Mouse (Mus musculus) forebrain, embryonic 14.5 days (tissue): ENCODE data around the gene Gabra5. TPM values are rescaled to one million over a fixed set of nuclear protein-coding genes. Genes with fewer than 3 reads are reported as not detected.

Experiments used
- ATAC-seq: fragments of 200-750 bp; cut with Nextera tagmentation; 2 replicates; pipeline ENCODE4 v1.8.0; 2017; ENCODE audit warnings: mild to moderate bottlenecking, moderate library complexity
- DNase-seq: peaks from one replicate; pipeline ENCODE4 v3.0.0-alpha.2; 2015; ENCODE audit warnings: low spot score
- H3K27ac ChIP-seq: fragments of 300-500 bp; sonication (generic); 2 replicates; pipeline ENCODE4 v1.5.1; 2014; ENCODE audit warnings: low read depth, mild to moderate bottlenecking, control low read depth, low read length, moderate library complexity
- H3K27me3 ChIP-seq: fragments of 300-500 bp; sonication (generic); replicated peaks from 2 replicates; pipeline ENCODE4 v1.6.1; 2014; ENCODE audit warnings: low read length, control low read depth, mixed read lengths; ENCODE audit not compliant: control insufficient read depth, insufficient read depth
- H3K36me3 ChIP-seq: fragments of 300-500 bp; sonication (generic); 2 replicates; pipeline ENCODE4 v1.6.1; 2014; ENCODE audit warnings: low read length, control low read depth; ENCODE audit not compliant: control insufficient read depth, insufficient read depth
- H3K4me1 ChIP-seq: fragments of 300-500 bp; sonication (generic); 2 replicates; pipeline ENCODE4 v1.6.1; 2014; ENCODE audit warnings: antibody characterized with exemption, low read length, control low read depth; ENCODE audit not compliant: control insufficient read depth, insufficient read depth
- H3K4me2 ChIP-seq: fragments of 300-500 bp; sonication (generic); 2 replicates; pipeline ENCODE4 v1.6.1; 2014; ENCODE audit warnings: mild to moderate bottlenecking, control low read depth, low read length
- H3K4me3 ChIP-seq: fragments of 300-500 bp; sonication (generic); 2 replicates; pipeline ENCODE4 v1.5.1; 2014; ENCODE audit warnings: low read depth, low read length, control low read depth
- H3K9ac ChIP-seq: fragments of 300-500 bp; sonication (generic); 2 replicates; pipeline ENCODE4 v1.6.1; 2014; ENCODE audit warnings: mild to moderate bottlenecking, low read length, control low read depth, moderate library complexity
- H3K9me3 ChIP-seq: fragments of 300-500 bp; sonication (generic); replicated peaks from 2 replicates; pipeline ENCODE4 v1.6.1; 2016; ENCODE audit warnings: low read length, control low read depth, mixed read lengths; ENCODE audit not compliant: control insufficient read depth
- WGBS: fragments of 180-500 bp; shearing (Covaris S2); extraction: QIAGEN DNeasy Blood & Tissue Kit; methylation state at CpG from one replicate; pipeline ENCODE4 v1.1.7; 2014; 5-methylcytosine and 5-hydroxymethylcytosine counted together
- polyA plus RNA-seq: library from polyadenylated mRNA; unstranded; fragments of >200 nt; fragmentation: Nextera tagmentation; extraction: Ambion mirVana; gene quantifications from 2 replicates; pipeline ENCODE4 v1.2.1, GENCODE M21; 2014

Gene Gabra5
- polyA plus RNA-seq, 1 experiment from 2014 or later = 24.1 TPM

- H3K4me2 ChIP-seq = no peak overlapping the region
- H3K4me1 ChIP-seq = no peaks in the 10 kb centered on the region
- ATAC-seq = no peak
- no peaks in the 10 kb centered on the region for H3K27me3 ChIP-seq
- H3K27ac ChIP-seq = no peak overlapping the region
- H3K36me3 ChIP-seq = no peaks in the 10 kb centered on the region
- H3K4me3 ChIP-seq = no peak overlapping the region
- no peaks in the 10 kb centered on the region for H3K9me3 ChIP-seq
- no peak overlapping the region for H3K9ac ChIP-seq
- DNase-seq = peak; percentile 23
- WGBS = 45% methylated on average over 6 of the region's 6 CpGs
Measured at GRCm38 (mm10) chr7:57486907-57487306, 23.0 kb downstream of the Gabra5 start.

- Histone ChIP-seq H3K4me1 (no peaks in the 10 kb centered on the region), H3K27me3 (no peaks in the 10 kb centered on the region), H3K4me2 (no peak overlapping the region), H3K4me3 (no peak overlapping the region), H3K9me3 (no peaks in the 10 kb centered on the region), H3K27ac (no peak overlapping the region), H3K9ac (no peak overlapping the region), H3K36me3 (no peaks in the 10 kb centered on the region)
- ATAC-seq = no peak
- peak; percentile 73 for DNase-seq
Measured at GRCm38 (mm10) chr7:57482896-57483295, 27.0 kb downstream of the Gabra5 start.

- WGBS = 78% methylated on average over 4 of the region's 4 CpGs
- Histone ChIP-seq H3K4me1 (no peaks in the 10 kb centered on the region), H3K4me3 (no peak overlapping the region), H3K36me3 (no peaks in the 10 kb centered on the region), H3K27me3 (no peaks in the 10 kb centered on the region), H3K9me3 (no peaks in the 10 kb centered on the region), H3K4me2 (no peak overlapping the region), H3K9ac (no peak overlapping the region), H3K27ac (no peak overlapping the region)
- DNase-seq (peak; percentile 90), ATAC-seq (peak; percentile 93)
Measured at GRCm38 (mm10) chr7:57473811-57474525, 35.9 kb downstream of the Gabra5 start.

GRCm38 (mm10) chr7:57471316-57471715 is 38.5 kb downstream of the Gabra5 start:
- H3K27ac ChIP-seq = no peak overlapping the region
- no peaks in the 10 kb centered on the region for H3K36me3 ChIP-seq
- ATAC-seq (no peak), DNase-seq (no peak)
- H3K9ac ChIP-seq = no peak overlapping the region
- H3K27me3 ChIP-seq = no peaks in the 10 kb centered on the region
- no peaks in the 10 kb centered on the region for H3K4me1 ChIP-seq
- no peaks in the 10 kb centered on the region for H3K9me3 ChIP-seq
- no peak overlapping the region for H3K4me3 ChIP-seq
- WGBS = 92% methylated on average over 1 of the region's 1 CpGs
- no peak overlapping the region for H3K4me2 ChIP-seq

- H3K9me3 ChIP-seq = no peaks in the 10 kb centered on the region
- DNase-seq (peak; percentile 29), ATAC-seq (no peak)
Measured at GRCm38 (mm10) chr7:57460354-57460753, 49.5 kb downstream of the Gabra5 start.

GRCm38 (mm10) chr7:57448239-57448638 is 61.6 kb downstream of the Gabra5 start:
- Histone ChIP-seq H3K9ac (no peak overlapping the region), H3K27me3 (no peaks in the 10 kb centered on the region), H3K4me2 (no peak overlapping the region), H3K9me3 (no peaks in the 10 kb centered on the region), H3K4me1 (no peaks in the 10 kb centered on the region), H3K27ac (no peak overlapping the region), H3K4me3 (no peak overlapping the region), H3K36me3 (no peaks in the 10 kb centered on the region)
- 32% methylated on average over 1 of the region's 1 CpGs for WGBS
- DNase-seq (peak; percentile 65), ATAC-seq (peak; percentile 80)

More at GRCm38 (mm10) chr7:57460354-57460753, 49.5 kb downstream of the Gabra5 start:
- Histone ChIP-seq H3K4me3 (no peak overlapping the region), H3K27ac (no peak overlapping the region), H3K36me3 (no peaks in the 10 kb centered on the region), H3K9ac (no peak overlapping the region), H3K4me2 (no peak overlapping the region), H3K4me1 (no peaks in the 10 kb centered on the region), H3K27me3 (no peaks in the 10 kb centered on the region)
- 71% methylated on average over 5 of the region's 5 CpGs for WGBS

GRCm38 (mm10) chr7:57422675-57423074 is 87.2 kb downstream of the Gabra5 start:
- WGBS = 80% methylated on average over 1 of the region's 1 CpGs
- Histone ChIP-seq H3K9ac (no peak overlapping the region), H3K36me3 (no peaks in the 10 kb centered on the region), H3K27me3 (no peaks in the 10 kb centered on the region), H3K4me2 (no peak overlapping the region), H3K4me1 (no peaks in the 10 kb centered on the region), H3K4me3 (no peak overlapping the region), H3K27ac (no peak overlapping the region), H3K9me3 (no peaks in the 10 kb centered on the region)
- ATAC-seq (no peak), DNase-seq (no peak)

GRCm38 (mm10) chr7:57421044-57421443 is 88.8 kb downstream of the Gabra5 start:
- no peaks in the 10 kb centered on the region for H3K9me3 ChIP-seq
- no peak overlapping the region for H3K9ac ChIP-seq
- no peaks in the 10 kb centered on the region for H3K36me3 ChIP-seq
- ATAC-seq (no peak), DNase-seq (no peak)
- H3K27ac ChIP-seq = no peak overlapping the region
- no peak overlapping the region for H3K4me3 ChIP-seq
- no peak overlapping the region for H3K4me2 ChIP-seq
- 94% methylated on average over 1 of the region's 1 CpGs for whole genome bisulfite sequencing
- no peaks in the 10 kb centered on the region for H3K4me1 ChIP-seq
- no peaks in the 10 kb centered on the region for H3K27me3 ChIP-seq

- Histone ChIP-seq H3K4me1 (no peaks in the 10 kb centered on the region), H3K4me3 (no peak within 1 kb of the TSS), H3K27me3 (no peaks in the 10 kb centered on the region), H3K9ac (no peak within 1 kb of the TSS), H3K4me2 (no peak within 1 kb of the TSS), H3K27ac (no peak within 1 kb of the TSS), H3K9me3 (no peaks in the 10 kb centered on the region), H3K36me3 (no peaks in the 10 kb centered on the region)
- 91% methylated on average over 2 of the region's 2 CpGs for WGBS
- ATAC-seq (no peak), DNase-seq (no peak)
Measured at GRCm38 (mm10) chr7:57419392-57419791, 90.5 kb downstream of the Gabra5 start, which contains the start of gene Gabrb3. Gene Gabrb3 (plus strand): TSS chr7:57419692.
